Mouse (Mus musculus) megakaryocyte progenitor cell, adult 5-6 weeks (primary cell): ENCODE data around the gene Upp2. TPM values are rescaled to one million over a fixed set of nuclear protein-coding genes. Genes with fewer than 3 reads are reported as not detected.

Source experiments
- ATAC-seq: replicated peaks from 2 replicates; pipeline ENCODE4 v1.8.0; 2016; ENCODE audit warnings: mild to moderate bottlenecking, moderate TSS enrichment, inconsistent platforms; ENCODE audit not compliant: poor library complexity
- total RNA-seq, 2 experiments: library from RNA; stranded (forward) in 1 of 2; stranded (reverse) in 1 of 2; fragments of 157-497, 149-512 nt in 1 of 2; fragments of 200-1000 nt in 1 of 2; gene quantifications; 2 replicates each; pipeline versions ENCODE4 v1.2.3 to v1.2.4; 2015 to 2017

The Upp2 gene
- total RNA-seq, 2 experiments from 2014 or later, result 0.64 TPM; not detected in 1

DNA sequence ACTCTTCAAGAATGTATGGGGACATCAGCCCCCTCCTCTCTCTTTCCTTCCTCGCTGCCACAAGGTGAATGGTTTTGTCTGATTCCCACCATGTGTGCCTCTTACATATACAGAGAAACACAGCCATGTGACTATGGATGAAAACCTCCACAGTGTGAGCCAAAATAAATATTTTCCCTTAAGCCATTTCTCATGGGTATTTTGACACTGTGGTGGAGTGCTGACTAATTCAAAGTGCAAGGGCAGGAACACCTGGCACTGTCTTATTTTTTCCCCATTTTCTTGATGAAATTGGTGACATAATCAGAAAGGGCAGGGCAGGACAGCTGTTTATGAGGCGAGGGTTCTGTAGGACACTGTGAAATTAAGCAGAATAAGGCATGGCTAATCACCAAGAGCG is 176.3 kb downstream of the Upp2 start:
- no peak for ATAC-seq

- ATAC-seq, result no peak
Observed at GRCm38 (mm10) chr2:58747483-58748229, 180.6 kb downstream of the Upp2 start.

- ATAC-seq, result no peak
Observed at GRCm38 (mm10) chr2:58748296-58748695, 181.2 kb downstream of the Upp2 start.

DNA sequence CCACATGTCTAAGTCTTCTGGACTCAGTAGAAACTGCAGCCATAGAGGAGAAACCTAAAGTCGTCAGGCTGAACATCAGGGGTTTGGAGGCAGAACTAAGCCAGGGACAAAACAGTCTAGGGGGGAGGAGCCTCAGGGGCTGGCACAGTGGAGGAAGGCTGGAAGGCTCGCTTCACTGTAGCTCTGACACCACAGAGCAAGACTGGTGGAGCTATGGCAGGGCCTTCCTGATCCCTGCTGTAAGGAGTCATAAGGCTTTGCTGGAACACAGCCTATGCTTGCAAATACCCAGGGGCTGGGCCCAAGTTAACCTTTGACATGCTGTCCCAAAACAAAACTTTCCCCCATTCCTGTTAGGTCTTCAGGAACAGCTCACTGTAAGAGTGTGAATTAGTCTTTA is 185.8 kb downstream of the Upp2 start:
- no peak for ATAC-seq

DNA sequence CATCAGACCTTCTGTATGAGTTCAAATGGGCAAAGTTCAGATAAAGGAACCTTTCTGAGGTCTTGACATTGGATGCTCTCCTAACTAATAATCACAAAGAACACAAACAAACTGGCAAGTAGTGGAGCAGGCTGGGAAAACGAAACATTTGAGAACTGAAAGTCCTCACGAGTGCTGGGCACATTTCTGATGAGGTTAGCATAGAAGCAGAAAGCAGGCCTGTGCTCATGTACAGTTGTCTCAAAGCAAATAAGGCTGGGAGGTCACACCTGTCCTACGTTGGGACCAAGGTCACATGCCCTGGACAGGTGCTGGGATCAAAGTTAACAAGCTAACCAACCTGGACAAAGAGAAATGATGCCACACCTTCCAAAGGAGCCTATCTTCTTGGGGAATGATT is 187.6 kb downstream of the Upp2 start:
- no peak for ATAC-seq

- ATAC-seq, result no peak
Observed at GRCm38 (mm10) chr2:58758081-58758480, 191.0 kb downstream of the Upp2 start.

GRCm38 (mm10) chr2:58759676-58760075 is 192.6 kb downstream of the Upp2 start:
- no peak for ATAC-seq

GRCm38 (mm10) chr2:58765141-58765540 is 198.0 kb downstream of the Upp2 start:
- ATAC-seq, result no peak

DNA sequence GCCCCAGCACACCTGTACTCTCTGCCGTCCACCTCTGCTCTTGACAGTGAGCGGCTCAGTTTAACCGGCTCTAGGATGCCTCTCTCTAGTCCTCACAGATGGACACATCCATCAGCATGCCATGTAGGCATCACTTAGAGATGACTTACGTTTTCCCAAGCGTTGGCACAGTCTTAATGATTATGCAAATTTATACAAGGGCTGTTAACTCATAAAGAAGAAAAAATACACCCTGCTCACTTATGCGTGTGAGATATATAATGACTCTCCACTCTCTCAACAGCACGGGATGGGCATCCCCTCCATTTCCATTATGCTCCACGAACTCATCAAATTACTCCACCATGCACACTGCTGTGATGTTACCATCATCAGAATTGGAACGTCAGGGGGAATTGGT is 206.7 kb downstream of the Upp2 start:
- ATAC-seq, result no peak

- ATAC-seq, result no peak
Observed at GRCm38 (mm10) chr2:58778986-58779495, 211.9 kb downstream of the Upp2 start.

DNA sequence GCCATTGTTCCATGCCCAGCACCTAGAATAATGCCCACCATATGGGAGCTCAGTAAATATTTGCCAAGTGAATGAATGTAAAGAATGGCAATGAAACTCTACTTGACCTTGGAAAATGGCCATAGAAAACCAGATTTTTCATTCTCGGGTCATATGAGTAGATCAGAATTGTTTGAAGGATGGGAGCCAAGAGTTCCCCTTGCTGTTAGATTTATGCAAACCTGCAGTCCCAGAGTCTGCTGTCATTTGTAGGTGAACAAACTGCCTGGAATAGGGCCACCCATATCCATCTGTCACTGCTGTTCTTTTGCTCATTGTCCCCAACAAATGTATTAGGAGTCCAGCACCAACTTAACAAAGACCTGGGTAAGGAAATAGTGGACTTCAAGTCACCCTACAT is 216.4 kb downstream of the Upp2 start:
- ATAC-seq, result no peak

DNA sequence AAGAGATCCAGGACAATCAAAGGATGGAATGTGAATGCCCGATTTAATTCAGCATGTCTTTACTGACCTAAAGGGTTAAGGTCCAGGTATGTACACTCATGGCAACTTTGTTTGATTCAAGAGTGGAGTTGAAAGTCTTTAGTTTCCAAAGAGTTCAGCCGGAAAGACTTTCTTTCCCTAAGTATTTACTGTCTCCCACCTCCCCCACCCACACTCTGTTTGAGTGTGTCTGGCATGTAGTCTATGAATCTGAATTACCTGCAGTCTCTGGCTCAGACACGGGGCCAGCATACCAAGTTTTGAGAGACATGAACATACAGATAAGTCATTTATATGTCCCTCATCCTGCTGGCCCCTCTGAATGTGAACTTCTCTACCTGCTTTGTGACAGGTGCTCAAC is 219.1 kb downstream of the Upp2 start:
- no peak for ATAC-seq

DNA sequence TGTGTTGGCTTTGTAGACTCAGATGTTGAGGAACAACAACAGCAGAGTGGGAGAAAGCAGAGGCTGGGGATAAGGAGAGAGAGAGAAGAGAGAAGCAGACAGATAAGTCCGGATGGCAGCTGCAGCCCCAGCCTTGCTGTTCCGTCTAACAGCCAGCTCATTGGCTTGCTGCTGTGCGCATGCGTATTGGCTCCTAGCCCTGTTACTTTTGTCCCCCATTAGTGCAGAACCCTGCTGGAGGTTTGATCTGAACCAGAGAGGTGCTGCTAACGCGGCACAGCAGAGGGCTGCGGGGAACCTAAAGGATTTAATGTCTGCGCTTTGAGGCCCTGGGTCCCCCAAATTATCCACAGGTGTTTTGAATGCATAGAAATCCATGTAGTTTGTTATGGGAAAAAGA is 219.6 kb downstream of the Upp2 start:
- no peak for ATAC-seq

DNA sequence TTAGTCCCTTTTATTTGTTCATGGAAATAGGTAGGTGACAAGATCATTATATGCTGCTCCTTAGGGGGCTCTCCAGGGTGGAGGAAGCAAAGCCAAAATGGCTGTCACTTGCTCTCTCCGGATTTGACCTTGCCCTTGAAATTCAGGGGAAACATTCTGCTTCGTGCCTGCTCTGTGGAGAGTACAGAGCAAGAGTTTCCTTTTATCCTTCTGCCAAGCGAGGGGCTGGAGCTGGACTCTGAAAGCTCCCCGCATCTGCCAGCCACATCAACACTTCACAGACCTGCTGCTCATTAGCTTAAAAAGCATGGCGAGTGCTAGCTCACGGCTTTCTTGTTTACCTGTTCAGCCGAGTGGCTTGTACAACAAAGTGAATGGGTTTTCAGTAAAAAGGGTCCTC is 220.3 kb downstream of the Upp2 start:
- ATAC-seq, result no peak

DNA sequence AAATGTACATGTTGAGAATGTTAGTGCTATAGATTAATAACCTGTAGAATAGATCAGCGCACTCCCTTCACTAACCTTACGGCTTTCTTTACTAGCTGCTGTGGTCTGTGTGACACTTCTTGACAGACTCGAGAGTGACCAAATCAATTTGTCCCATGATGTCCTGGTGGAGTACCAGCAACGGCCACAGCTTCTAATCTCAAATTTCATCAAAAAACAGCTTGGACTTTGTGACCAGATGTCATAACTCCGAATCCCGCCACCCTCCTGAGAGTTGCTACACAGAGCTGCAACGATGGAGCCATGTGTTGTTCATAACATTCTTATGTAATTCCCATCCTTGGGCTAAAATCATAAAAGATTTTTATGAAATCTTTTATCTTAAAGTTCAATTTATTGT is 222.8 kb downstream of the Upp2 start:
- no peak for ATAC-seq

GRCm38 (mm10) chr2:58790361-58790760 is 223.3 kb downstream of the Upp2 start:
- no peak for ATAC-seq

DNA sequence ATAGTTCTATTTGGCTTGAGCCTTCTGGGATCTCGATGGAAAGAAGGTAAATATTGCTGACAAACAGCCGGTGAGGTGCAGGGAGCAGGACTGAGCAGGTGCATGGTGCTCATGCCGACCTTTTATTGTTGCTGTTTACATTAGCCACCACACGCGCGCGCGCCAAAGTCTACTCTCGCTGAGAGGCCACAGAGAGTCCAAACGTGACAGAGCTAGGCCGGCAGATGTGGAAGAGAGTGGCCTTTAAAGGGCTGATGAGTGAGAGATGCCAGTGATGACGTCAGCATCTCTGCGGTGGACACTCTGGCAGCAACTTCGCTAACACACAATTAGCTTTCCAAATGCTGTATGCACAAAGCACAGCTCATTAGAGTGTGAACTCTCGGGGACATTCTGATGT is 227.4 kb downstream of the Upp2 start:
- no peak for ATAC-seq

DNA sequence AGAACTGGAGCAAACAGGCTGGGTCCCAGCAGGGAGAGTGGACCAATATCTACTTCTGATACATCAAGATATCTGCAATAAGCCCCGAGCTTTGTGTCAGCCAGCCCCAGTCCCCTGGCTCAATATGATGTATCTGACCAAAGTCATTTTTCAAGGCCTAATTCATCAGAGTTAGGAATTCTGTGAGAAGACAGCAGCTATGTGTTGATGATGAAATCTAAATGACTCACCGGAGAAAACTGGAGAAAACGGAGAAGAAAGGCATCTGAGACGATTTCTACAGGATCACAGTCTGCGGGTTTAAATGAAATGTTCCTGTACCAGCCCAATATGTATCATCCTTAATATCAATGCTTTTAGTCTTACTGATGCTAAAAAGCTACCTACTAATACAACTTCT is 228.3 kb downstream of the Upp2 start:
- no peak for ATAC-seq

DNA sequence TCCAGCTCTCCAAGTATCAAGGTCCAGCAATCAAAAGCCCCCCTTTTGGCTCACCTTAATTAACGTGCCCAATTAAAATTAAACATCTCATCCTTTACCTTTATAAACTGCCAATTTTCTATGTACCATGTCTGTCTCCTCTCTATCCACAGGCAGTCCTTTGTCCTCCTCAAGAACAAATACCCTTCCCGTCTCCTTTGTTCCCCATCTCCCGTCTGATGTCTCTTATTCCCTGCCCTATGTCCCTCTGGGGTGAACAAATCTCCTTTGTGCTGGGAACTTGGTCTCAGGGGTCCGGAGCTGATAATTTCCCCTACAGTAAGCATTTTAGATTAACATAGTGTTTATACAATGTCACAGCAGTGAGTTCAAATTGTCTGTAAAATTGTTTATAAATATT is 230.4 kb downstream of the Upp2 start:
- ATAC-seq, result no peak

DNA sequence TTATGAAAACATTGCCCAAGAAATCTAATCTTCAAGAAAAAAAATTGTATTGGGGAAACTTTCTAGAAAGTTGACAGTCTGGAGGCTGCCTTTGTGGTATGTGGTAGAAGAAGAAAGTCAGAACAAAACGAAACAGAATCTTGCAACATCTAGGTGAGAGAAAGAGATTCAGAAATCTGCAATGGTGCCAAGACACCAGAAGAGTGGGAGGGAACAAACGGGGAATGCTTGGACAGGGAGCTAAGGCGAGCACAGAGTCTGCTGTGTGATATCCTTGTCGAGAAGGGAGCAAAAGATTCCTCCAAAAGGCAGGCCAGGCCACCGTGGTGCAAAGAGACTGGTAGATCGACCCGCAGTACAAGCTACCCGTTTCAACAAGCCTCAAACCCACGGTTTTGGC is 232.0 kb downstream of the Upp2 start:
- no peak for ATAC-seq

DNA sequence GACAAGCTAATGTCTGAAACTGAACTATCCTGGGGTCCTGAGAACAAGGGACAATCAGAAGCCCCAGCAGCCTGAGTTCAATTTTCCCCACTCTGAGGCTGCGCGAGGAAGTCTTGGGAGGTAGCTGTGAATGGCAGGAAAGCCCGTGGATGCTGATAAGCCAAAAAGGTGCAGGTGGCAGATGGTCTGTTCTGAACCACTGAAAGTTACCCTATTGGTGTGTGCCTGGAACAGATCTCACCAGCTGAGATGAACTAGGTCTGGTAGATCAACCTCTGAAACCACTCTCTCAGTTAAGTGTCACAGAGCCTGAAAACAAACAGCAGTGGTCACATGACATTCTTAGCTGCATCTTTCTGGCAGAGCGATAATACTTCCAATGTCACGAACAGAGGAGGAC is 232.5 kb downstream of the Upp2 start:
- no peak for ATAC-seq

DNA sequence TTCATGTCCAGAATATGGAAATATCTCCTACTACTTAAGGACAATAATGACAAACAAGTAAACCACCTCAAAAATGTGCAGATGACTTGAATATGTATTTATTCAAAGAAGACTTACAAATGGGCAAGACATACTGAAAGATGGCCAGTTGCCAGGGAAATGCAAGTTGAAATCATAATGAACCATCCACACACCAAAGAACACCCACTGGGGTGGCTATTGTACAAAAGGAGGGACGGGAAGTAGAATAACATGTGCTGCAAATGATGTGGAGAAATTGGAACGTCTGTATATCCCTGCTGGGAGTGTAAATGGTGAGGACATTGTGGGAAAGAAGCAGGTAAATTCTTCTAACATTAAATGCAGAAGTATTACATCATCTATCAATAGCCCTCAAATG is 245.8 kb downstream of the Upp2 start:
- no peak for ATAC-seq
